Mouse (Mus musculus) C2C12 (cell line): Measurements from ENCODE around the gene Tcf25.

Experiments used
- CEBPB ChIP-seq: IDR thresholded peaks from one replicate; pipeline ENCODE4 v1.6.1; 2011; ENCODE audit warnings: low read depth, mild to moderate bottlenecking, control low read depth, moderate library complexity
- CTCF ChIP-seq: IDR thresholded peaks from one replicate; pipeline ENCODE4 v1.5.1; 2011; ENCODE audit not compliant: control insufficient read depth, insufficient read depth, insufficient read length
- MYOD1 ChIP-seq: IDR thresholded peaks from one replicate; pipeline ENCODE4 v1.6.1; 2011; ENCODE audit warnings: low read depth; ENCODE audit not compliant: control insufficient read depth, insufficient read length
- USF1 ChIP-seq: IDR thresholded peaks from one replicate; pipeline ENCODE4 v1.6.1; 2011; ENCODE audit warnings: low read depth, mild to moderate bottlenecking, control low read depth, moderate library complexity

DNA sequence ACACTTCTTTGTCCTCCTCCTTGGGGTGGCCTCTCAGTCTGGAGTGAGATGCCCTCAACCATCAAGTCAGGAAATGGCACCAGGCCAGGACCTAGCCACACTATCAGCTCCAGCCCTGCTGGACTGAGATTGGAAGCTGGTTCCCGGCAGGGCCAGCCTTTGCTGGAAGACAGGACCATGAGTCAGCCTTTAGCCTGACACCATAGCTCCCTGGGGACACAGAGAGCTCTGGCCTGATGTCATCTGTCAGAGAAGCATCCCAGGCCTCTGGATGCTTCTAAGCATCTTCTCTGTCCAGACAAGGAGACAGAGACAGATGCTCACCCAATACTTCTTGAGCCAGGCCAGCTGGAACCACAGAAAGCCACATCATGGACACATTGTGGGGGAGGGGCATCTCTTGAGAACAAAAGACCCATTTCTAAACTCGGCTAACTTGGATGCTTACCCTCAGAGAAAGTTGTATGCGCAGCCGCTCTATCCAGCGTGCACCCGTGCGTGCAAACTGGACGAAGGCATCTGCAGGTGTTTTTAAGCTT, 36.6 kb downstream of the Tcf25 start:
- no peak for TF ChIP-seq CTCF
- no peak for TF ChIP-seq CEBPB
- peak; percentile 53 for TF ChIP-seq MYOD1
- no peak for TF ChIP-seq USF1
